Mouse (Mus musculus): ENCODE measurements around the gene Liph. TPM values are rescaled to one million over a fixed set of nuclear protein-coding genes. Genes with fewer than 3 reads are reported as not detected.
A peak's percentile ranks its signal among the peaks of the same experiment; 100 is the strongest.
"Not testable (repeated sequence)": the region's sequence is repeated elsewhere in the genome, so short reads cannot be mapped to it uniquely, and the experiment has no call there.

The Liph gene
- total RNA-seq (2021): under 1 TPM; 0.16 to 0.52 TPM
- long read RNA-seq, experiment 1, partial matches to known transcripts: 0 of 1 reads
- long read RNA-seq, experiment 1, other reads (novel, unspliced or antisense): 1 of 1 reads
- long read RNA-seq, experiment 2: 0 reads

DNA sequence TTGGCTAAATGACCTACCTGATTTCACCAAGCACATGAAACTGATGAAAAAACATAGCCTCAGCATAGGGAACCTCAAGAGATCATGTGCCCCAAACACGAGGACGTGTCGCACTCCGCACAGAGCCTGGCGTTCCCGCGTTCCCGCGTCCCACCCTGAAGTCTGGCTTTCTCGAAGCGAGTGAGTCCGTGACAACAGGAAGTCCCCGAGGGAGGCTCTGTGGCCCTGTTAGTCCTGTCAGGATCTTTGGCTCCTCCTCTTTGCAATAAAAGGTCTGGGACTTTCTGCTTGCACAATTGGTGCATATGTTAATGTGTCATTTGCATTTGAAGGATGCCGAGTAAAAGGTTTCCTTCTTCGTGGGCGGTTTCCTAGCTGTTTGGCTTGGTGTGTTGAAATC lies at the start of gene Liph:
Gene Liph, minus strand, starts transcription at position 360 of the 400 bp plus-strand sequence.
- no peak for DNase-seq (ENCODE audit: low spot score in 2 of 2)

DNA sequence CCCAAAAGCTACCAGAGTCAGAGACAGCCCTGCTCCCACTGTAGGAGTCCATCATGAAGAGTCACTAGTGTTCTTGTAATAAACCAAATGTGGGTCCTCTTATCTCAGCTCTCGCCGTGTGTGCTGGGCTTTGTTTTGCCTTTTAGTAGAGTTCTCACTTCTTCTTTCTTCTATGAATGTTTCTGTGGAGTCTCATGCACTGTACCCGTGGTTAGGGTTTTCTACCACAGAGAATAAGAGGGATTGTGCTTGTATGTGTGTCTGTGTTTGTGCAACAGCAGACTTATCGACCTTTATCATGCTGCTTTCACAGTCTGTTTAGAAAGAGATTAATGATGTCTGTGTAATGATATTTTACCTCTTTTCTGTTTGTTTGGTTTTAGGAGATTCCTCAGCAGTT lies 48.4 kb upstream of the Liph start:
- DNase-seq (ENCODE audit: low spot score in 2 of 2): no peak

DNA sequence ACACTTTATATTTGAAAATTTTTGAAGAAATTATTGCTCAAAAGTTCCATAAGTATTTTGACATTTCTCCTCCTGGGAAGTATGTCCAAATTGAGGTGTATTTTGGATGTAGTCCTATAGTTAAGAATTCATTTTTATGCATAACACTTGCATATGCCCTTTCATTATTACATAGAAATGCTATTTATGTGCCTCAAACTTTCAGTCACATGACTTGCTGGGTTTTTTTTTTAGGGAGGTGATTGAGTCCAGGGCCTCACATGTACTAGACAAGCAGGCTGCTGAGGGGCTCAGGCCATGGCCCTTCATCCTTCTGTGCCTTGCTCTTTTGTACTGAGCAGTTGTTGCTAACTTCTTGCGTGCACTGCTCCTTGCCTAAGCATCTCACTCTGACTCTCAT lies 44.5 kb upstream of the Liph start:
- no peak for DNase-seq (ENCODE audit: low spot score in 2 of 2)

DNA sequence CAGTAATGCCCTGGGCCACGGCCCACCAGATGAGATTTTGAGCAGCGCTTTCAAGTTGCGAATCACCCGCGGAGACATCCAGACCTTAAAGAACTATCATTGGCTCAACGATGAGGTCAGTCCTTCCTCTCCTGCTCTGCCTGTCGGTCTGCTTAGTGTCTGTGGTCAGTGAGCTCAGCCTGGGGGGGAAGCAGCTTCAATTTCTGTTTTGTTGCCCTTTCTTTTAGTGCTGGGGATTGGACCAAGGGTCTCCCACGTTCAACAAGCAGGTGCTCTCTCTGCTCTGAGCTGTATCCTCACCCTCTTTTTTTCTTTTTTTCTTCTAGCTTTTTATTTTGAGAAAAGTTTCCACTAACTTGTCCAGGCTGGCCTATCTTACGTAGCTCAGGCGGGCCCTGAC lies 43.1 kb upstream of the Liph start:
- DNase-seq (ENCODE audit: low spot score in 2 of 2): no peak

DNA sequence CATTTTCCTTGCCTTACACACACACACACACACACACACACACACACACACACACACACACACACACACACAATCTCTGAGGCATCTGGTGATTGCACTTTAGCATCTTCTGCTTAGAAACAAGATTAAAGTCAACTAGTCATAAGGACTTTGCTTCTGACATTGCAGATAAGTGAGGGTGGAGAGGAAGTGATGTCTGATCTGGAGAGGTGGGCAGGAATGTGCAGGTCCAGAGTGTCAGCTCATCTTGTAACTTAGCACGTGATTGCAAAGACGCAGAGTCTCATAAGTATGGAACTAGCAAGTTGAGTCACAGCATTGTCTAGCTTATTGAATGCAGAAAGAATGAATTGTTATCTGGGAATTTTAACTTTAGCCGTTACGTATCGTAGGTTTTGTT lies 32.0 kb upstream of the Liph start:
- DNase-seq (ENCODE audit: low spot score in 2 of 2): no peak

DNA sequence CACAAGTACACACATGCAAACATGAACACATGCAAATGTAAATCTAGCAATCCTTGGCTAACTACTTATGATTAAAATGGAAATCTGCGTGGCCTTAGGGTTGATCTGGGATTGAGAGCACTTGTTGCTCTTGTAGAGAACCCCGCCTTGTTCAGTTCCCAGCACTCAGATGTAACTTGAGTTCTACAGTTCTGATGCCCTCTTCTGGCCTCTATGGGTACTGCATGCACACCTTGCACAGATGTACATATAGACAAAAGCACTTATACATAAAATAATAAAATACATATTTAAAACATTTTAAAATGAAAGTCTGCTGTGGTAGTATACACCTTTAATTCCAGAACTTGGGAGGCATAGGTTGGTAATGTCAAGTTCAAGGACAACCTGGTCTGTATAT lies 26.7 kb upstream of the Liph start:
- DNase-seq (ENCODE audit: low spot score in 2 of 2): no peak

DNA sequence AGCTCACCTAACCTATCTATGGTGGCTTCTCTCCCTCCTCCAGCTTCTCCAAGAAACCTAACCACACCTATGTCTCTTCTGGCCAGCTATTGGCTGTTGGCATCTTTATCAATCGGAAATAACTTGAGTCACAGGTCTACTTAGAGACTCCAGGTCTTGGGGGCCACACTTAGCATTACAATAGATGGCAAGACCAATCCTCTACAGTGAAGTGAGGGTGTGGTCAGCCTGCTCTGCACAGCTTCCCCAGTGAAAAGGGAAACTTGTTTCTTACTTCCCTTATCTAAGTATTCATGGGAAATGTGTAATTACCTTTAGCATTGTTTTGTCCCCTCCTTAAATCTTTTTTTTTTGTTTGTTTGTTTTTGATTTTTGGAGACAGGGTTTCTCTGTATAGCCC lies 20.1 kb upstream of the Liph start:
- DNase-seq (ENCODE audit: low spot score in 2 of 2): no peak

DNA sequence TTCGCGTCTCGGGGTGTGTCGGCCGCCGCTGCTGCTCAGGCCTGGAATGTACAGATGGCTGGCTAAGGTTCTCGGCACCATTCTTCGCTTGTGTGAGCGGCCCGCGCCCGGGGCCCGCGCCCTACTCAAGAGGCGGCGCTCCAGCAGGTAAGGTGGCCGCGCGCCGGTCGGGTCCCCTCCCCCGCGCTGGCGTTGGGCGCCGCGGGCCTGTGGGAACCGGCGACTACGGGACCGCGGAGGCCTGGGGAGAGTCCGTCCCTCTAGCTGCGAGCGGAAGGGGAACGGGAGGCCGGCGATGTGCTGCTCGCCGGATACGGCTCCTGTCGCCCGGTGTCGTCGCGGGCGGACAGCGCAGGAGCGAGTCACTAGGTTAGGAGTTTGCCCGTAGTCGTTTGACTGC lies 14.1 kb upstream of the Liph start:
- DNase-seq (ENCODE audit: low spot score in 2 of 2): no peak

DNA sequence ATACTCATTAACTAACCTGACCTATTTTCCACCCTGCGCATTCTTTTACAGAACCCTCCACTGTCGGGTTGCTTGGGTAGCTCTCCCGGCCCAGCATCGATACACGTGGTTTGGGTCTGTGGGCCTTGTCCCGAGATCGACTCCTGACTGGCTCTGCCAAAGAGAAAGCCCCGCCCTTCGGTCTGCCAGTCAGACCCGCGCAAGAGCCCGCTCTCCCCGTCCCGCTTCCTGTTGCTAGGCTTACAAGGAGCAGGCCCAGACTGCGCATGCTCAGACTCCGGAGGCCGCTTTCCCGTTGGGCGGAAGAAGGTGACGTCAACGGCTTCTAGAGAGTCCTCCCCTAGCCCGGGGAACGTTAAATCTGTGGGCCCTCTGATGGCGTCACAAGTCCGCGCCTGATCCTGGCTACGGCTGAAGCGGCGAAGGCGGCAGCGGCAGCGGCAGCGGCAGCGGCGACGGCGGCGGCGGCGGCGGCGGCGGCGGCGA lies 13.7 kb upstream of the Liph start, which contains the start of gene Senp2:
Gene Senp2, plus strand, starts transcription at position 386 of the 486 bp plus-strand sequence.
- peak; percentile 99 to 100 for DNase-seq (ENCODE audit: low spot score in 2 of 2)

DNA sequence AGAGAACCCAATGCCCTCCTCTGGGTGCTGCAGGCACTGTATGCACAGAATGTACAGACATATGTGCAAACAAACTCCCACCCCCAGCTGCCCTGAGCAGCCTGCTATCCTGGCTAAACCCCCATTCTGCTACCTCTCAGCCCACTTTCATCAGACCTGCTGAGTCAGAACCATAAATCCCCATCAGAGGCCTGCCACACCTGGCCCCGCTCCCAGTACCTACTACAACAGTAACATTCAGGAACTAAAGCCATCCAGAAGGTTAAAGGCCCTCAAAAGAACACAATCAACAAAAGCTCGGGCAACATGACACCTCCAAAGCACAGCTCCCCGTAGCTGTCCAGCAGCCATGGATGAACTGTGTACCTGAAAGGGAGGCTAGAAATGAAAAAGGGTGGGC lies 6.1 kb upstream of the Liph start:
- DNase-seq (ENCODE audit: low spot score in 2 of 2): no peak

DNA sequence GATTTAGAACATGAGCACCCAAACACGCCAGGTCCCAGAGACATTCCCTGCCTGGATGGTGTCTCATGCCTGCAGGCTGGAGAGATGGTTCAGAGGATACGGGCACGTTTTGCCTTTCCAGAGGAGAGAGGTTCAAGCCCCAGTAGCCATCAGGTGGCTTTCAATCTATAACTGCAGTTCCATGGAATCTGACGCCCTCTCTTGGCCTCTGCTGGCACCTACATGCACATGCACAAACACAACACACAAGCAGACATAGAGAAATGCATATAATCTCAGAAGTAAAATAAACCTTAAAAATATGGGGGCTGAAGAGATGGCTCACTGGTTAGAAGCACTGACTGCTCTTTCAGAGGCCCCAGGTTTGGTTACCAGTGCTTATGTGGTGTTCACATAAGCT lies 5.7 kb upstream of the Liph start:
- no peak for DNase-seq (ENCODE audit: low spot score in 2 of 2)

DNA sequence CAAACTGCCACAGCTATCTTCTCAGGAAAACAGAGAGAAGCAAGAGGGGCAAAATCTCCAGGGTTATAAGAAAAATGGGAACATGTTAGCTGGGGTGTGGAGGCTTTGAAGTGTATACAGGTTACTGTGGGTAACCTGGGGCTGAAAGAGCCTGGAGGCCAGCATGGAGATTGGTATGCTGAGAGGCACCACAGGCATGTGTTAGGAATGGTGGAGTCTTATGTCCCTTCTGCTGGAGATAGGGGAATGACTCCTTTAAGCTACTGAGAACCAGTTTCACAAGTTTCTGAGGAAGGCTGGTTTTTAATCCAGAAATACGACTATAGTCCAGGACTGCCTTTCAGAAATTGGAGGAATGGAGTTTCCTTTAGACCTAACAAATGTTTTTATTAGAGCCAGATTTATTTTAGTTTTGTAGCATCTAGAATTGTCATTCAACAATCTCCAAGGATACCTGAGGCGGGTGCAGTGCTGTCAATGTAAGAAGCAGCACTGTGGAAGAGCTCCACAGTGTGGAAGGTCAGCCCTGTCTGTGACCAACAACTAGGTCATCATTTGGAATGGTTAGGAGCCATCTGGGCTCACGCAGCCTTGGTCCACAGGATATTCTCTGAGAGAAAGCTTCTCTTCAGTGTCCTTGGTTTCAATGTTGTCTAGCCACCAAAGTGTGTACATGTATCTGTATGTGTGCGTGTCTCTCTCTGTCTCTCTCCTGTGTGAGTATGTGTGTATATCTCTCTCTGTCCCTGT lies 4.7 kb upstream of the Liph start:
- DNase-seq (ENCODE audit: low spot score in 2 of 2): no peak

DNA sequence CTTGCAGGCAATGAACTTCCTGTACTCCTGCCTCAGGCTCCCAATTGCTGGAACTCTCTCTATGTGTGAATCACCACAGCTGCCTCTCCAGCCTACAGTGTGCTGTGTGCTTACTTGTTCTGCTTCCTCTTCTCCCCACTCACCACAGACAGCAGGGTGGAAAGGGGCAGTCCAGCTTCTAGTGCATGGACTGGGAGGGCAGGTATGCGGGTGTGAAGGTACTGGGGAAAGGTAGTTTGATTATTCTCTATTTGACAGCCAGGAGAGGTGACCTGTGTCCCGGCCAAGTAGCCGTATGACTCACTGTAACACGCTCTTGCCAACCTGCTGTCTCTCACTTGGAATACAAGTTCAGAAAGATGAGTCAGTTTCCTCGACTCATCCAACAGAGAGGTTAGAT lies 2.6 kb upstream of the Liph start:
- no peak for DNase-seq (ENCODE audit: low spot score in 2 of 2)

DNA sequence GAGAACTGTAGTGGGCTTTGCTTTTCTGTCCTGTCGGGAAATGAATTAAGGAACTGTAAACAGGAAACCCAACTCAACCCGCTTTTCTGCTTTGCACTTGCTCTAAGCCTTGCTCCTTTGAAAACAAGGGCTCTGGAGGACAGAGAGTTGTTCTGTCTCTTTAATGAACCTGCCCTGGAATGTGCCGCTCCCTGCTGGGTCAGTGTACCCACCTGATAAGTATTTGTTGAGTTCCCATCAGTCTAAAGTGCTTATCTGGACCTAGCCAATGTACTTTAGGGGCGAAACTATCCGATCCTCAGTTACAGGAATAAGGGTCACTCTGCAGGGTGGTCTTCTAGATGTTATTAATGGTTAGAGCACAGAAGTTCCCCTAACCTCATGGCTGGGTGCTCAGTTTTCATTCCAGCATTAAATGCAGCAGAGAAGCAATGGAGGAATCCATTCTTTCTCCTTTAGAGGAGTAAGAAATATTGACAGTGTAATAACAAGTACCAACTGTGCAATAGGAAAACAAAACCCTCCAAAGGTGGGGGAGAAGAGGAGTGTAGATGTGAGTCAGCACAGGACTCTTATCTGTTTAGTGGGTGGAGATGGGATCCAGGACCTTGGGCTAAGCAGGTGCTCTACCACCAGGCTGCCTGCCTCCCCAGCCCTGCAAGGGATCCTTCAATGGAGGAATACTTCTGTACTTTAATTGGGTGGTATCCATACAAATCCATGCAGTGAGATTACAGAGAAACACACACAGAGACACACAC lies 1.6 kb upstream of the Liph start:
- DNase-seq (ENCODE audit: low spot score in 2 of 2): no peak

DNA sequence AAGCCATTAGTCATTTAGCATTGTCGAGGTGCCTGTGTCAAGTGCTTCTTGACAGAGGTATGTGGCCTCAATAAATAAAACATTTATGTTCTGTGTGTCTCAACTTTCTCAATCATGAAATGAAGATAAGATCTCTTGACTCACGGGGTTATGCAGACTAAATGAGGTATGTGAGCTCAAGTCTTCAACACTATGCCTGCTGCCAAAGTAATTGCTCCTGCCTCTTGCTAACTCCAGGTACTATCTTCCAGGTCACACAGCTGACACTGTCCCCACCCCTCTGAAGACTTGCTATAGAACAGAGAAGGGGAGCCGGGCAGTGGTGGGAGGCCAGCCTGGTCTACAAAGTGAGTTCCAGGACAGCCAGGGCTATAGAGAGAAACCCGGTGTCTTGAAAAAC lies 939 bp upstream of the Liph start:
- DNase-seq (ENCODE audit: low spot score in 2 of 2): no peak

DNA sequence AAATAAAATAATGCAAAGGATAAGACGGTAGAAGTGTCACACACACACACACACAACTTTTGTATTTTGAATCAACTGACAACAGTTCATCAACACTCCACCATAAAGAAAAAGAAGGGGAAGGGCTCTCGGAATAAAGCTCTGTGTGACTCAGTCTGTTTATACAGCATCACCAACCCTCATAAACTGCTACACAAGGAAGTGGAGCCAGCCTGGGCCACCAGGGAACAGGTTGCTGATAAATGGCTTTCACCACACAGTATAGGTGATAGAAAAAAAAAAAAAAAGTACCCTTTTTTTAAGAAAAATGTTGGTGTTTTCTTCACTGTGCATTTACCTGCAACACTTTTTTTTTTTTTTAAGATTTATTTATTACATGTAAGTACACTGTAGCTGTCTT lies 3.7 kb downstream of the Liph start:
- DNase-seq (ENCODE audit: low spot score in 2 of 2): no peak

DNA sequence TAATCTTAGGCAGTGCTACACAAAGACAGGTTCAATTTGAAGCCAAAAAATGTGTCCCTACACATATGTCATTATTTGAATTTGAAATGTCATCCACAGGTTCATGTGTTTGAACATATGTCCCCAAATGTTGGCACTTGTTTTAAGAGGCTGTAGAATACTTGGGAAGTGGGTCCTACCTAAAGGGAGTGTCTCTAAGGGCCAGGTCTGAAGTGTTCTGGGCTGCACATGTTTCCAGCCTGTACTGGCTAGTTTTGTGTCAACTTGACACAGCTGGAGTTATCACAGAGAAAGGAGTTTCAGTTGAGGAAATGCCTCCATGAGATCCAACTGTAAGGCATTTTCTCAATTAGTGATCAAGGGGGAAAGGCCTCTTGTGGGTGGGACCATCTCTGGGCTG lies 4.6 kb downstream of the Liph start:
- DNase-seq (ENCODE audit: low spot score in 2 of 2): not testable (repeated sequence)

DNA sequence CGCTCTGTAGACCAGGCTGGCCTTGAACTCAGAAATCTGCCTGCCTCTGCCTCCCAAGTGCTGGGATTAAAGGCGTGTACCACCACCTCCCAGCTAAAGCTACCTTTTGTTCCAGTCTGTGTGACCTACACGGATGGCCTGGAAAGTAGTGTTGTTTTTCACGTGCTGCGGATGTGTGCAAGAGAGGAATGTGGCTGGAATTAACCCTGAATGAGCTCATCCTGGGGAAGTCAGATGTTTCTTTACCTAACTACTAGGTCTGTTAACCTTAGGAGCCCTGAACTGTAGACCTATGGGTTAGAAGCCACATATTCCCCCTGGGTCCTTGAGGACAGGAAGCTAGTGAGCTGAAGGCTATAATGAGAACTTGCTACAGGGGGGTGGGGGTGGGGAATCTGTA lies 7.5 kb downstream of the Liph start:
- DNase-seq (ENCODE audit: low spot score in 2 of 2): no peak

DNA sequence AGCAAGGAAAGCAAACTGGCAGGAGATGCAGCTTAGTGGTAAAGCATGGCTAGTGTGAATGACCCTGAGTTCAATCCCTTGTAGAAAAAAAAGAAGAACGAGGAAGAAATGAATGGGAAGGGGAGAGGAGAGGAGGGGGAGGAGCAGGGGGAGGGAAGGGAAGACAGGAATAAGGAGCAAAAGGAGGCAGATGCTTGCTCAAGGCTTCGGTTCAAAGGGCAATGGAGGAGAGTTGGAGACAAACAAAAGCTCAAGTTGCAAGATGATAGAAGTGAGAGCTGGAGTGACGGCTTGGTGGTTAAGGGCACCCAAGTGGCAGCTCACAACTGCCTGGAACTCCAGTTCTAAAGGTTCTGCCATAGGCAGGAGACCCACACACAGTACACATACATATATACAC lies 9.3 kb downstream of the Liph start:
- DNase-seq (ENCODE audit: low spot score in 2 of 2): no peak

DNA sequence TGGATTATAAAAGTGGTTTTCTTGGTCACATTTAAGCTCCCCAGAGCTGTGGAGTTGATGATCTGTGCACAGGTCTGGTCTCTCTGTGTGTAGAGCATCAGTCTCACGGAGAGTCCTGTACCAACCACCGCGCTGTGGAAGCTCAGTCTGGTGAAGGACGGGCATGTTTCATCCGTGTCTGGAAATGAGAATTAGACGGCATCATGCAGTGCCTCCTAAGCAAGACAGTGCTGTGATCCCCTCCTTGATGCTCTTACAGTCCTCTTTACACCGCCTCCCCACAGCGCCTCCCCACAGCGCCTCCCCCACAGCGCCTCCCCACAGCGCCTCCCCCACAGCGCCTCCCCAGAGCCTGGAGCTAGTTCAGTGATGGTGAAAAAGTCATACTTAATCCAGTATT lies 11.4 kb downstream of the Liph start:
- DNase-seq (ENCODE audit: low spot score in 2 of 2): no peak

DNA sequence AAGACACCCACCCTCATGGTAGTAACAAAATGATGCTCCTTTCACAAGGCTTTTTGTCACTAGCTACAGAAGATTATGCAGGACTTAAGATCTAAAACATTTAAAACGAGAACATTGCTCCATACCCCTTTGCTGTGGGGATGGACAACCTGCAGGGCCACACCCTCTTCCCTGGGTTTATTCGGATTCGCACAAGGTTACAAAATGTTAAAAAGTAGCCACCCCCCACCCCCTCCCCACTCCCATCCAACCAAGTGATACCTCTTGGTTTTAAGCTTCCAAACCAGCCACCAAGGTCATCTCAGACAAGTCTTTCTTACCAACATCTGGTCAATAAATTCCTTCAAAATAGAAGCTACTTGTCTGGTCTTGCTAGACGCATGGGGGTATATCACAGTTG lies 11.9 kb downstream of the Liph start:
- DNase-seq (ENCODE audit: low spot score in 2 of 2): no peak

DNA sequence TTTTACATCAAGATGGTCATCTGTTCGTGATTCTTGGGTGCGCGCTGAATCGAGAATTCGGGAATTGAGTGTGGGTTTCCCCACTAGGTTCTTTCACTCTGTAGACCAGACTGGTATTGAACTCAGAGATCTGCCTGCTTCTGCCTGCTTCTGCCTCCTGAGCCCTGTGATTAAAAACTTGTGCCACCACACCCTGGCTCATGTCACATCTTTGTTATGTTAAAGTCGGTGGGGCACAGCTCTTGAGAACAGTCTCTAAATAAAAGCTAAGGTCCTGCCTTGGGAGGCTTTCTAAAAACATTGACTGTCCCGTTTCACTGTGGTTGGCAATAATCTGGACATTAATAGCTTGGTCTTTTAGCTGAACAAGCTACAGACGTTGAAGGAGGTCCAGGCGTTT lies 12.3 kb downstream of the Liph start:
- DNase-seq (ENCODE audit: low spot score in 2 of 2): no peak
